Mouse (Mus musculus) midbrain, embryonic 11.5 days (tissue): ENCODE results near the gene Hacd1. TPM values are rescaled to one million over a fixed set of nuclear protein-coding genes. Genes with fewer than 3 reads are reported as not detected.
"Not testable (repeated sequence)": the region's sequence is repeated elsewhere in the genome, so short reads cannot be mapped to it uniquely, and the experiment has no call there.

Experiments
- ATAC-seq: fragments of 200-750 bp; cut with Nextera tagmentation; 2 replicates; pipeline ENCODE4 v1.8.0; 2017; ENCODE audit warnings: moderate TSS enrichment, moderate library complexity; ENCODE audit not compliant: low FRiP score
- DNase-seq: peaks from one replicate; pipeline ENCODE4 v3.0.0; 2015; ENCODE audit warnings: low spot score; ENCODE audit errors: missing footprints
- H3K27ac ChIP-seq: fragments of 300-500 bp; sonication (generic); 2 replicates; pipeline ENCODE4 v1.5.1; 2014; ENCODE audit warnings: low read depth, low read length
- H3K27me3 ChIP-seq: fragments of 300-500 bp; sonication (generic); 2 replicates; pipeline ENCODE4 v1.6.1; 2014; ENCODE audit warnings: mild to moderate bottlenecking, low read length, moderate library complexity, mixed read lengths; ENCODE audit not compliant: control insufficient read depth, insufficient read depth
- H3K36me3 ChIP-seq: fragments of 300-500 bp; sonication (generic); 2 replicates; pipeline ENCODE4 v1.6.1; 2014; ENCODE audit warnings: mild to moderate bottlenecking, low read length, moderate library complexity, mixed read lengths; ENCODE audit not compliant: control insufficient read depth, insufficient read depth
- H3K4me1 ChIP-seq: fragments of 300-500 bp; sonication (generic); 2 replicates; pipeline ENCODE4 v1.6.1; 2014; ENCODE audit warnings: low read length; ENCODE audit not compliant: control insufficient read depth, insufficient read depth
- H3K4me2 ChIP-seq: fragments of 300-500 bp; sonication (generic); 2 replicates; pipeline ENCODE4 v1.6.1; 2014; ENCODE audit warnings: mild to moderate bottlenecking, moderate library complexity
- H3K4me3 ChIP-seq: fragments of 300-500 bp; sonication (generic); 2 replicates; pipeline ENCODE4 v1.5.1; 2014; ENCODE audit warnings: low read depth, low read length
- H3K9ac ChIP-seq: fragments of 300-500 bp; sonication (generic); 2 replicates; pipeline ENCODE4 v1.6.1; 2014; ENCODE audit warnings: low read length
- H3K9me3 ChIP-seq: fragments of 300-500 bp; sonication (generic); 2 replicates; pipeline ENCODE4 v1.6.1; 2016; ENCODE audit warnings: low read length; ENCODE audit not compliant: control insufficient read depth
- WGBS: fragments of 180-500 bp; shearing (Covaris S2); extraction: QIAGEN DNeasy Blood & Tissue Kit; methylation state at CpG from one replicate; pipeline ENCODE4 v1.1.7; 2014; 5-methylcytosine and 5-hydroxymethylcytosine counted together
- polyA plus RNA-seq: library from polyadenylated mRNA; unstranded; fragments of >200 nt; fragmentation: Nextera tagmentation; extraction: Ambion mirVana; gene quantifications from 2 replicates; pipeline ENCODE4 v1.2.1, GENCODE M21; 2014

Hacd1 gene
- 43.9 and 46.3 TPM in 2 replicates for polyA plus RNA-seq

DNA sequence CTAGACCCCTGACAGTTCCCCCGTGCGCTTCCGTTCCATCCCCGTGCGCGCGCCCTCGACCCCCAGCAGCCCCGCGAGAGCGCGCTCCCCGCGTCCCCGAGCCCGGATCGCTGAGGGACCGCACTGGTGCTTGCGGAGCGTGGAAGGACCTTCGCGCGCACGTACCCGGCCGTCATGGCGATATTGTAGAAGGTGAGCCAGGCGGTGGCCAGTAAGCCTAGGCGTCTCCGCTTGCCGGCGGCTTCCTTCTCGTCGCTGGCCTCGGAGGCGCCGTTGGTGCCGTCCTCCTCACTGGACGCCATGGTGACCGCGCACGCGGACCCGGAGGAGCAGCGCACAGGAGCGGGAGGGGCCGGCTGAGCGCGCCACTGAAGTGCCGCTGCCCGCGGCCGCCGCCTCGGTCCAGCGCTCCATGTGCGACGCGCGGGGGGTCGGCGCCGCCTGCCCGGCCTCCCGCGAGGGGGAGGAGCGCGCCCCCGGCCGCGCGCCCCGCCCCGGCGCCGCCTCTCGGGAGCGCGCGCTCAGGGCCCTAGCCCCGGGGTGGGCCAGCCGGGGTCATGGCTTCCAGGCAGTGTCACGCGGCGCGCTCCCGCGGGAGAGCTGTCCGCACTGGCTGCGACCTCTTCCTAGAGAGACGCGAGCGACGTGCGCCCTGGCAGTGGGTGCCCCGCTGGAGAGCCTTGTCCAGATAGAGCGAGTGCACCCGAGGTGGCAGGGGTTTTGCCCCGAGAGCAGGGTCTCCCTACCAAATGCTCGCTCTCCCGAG, at the start of gene Hacd1:
Hacd1 (minus strand) TSS at position 570 of the 766 bp plus-strand sequence.
- Histone ChIP-seq H3K9me3 (no peaks in the 10 kb centered on the region), H3K9ac (peak within 1 kb of the TSS; percentile 74), H3K4me1 (no peaks in the 10 kb centered on the region), H3K4me3 (peak within 1 kb of the TSS; percentile 75), H3K27ac (peak within 1 kb of the TSS; percentile 81), H3K27me3 (no peaks in the 10 kb centered on the region), H3K4me2 (peak within 1 kb of the TSS; percentile 61), H3K36me3 (no peaks in the 10 kb centered on the region)
- under 1% methylated on average over 74 of the region's 101 CpGs for WGBS
- ATAC-seq (peak; percentile 88), DNase-seq (peak; percentile 99)

DNA sequence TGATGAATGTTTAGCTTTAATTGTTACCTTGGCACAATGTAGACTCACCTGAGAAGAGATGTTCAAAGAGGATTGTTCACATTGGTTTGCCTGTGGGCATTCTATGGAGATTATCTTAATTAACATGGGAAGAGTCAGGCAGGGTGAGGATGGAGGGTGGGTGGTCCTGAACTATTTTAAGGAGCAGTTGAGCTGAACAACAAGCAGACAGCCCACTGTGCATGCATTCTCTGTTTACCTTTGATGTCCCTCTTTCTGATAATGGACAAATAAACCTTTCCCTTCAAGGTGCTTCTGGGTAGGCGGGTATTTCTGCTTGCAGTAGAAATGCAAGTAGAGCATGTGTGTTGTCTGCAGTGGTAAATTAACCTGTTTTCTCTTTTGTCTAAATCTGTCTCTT, 48.0 kb upstream of the Hacd1 start:
- no peaks in the 10 kb centered on the region for H3K4me1 ChIP-seq
- no peak overlapping the region for H3K27ac ChIP-seq
- no peaks in the 10 kb centered on the region for H3K9me3 ChIP-seq
- no peaks in the 10 kb centered on the region for H3K36me3 ChIP-seq
- H3K4me2 ChIP-seq: no peak overlapping the region
- no peaks in the 10 kb centered on the region for H3K27me3 ChIP-seq
- H3K4me3 ChIP-seq: no peak overlapping the region
- 77% methylated on average over 1 of the region's 1 CpGs for WGBS
- H3K9ac ChIP-seq: no peak overlapping the region
- no peak for DNase-seq
- no peak for ATAC-seq

GRCm38 (mm10) chr2:14102603-14103002, 46.7 kb upstream of the Hacd1 start:
- no peak overlapping the region for H3K27ac ChIP-seq
- no peaks in the 10 kb centered on the region for H3K9me3 ChIP-seq
- no peaks in the 10 kb centered on the region for H3K4me1 ChIP-seq
- H3K27me3 ChIP-seq: no peaks in the 10 kb centered on the region
- H3K36me3 ChIP-seq: no peaks in the 10 kb centered on the region
- DNase-seq (no peak), ATAC-seq (no peak)
- H3K9ac ChIP-seq: no peak overlapping the region
- H3K4me3 ChIP-seq: no peak overlapping the region
- 95% methylated on average over 2 of the region's 2 CpGs for WGBS
- H3K4me2 ChIP-seq: no peak overlapping the region

DNA sequence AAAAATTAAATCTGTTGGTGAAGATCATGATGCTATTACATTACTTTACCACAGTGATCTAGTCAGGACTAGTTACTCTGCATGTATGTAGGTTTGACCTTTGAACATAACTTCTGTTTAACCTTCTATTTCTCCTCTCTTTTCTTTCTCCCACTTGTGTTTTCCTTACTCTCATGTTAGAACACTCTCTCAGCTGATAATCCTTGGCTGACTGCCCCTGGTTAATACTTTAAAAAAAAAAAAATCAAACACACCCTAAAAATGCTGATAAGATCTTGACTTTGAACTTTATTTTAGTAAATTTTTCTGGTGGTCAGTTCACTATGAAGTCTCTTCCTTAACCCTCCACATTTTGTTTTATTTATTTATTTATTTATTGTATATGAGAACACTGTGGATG, 44.6 kb upstream of the Hacd1 start:
- Histone ChIP-seq H3K4me1 (no peaks in the 10 kb centered on the region), H3K36me3 (no peaks in the 10 kb centered on the region), H3K9ac (no peak overlapping the region), H3K9me3 (no peaks in the 10 kb centered on the region), H3K4me3 (no peak overlapping the region), H3K4me2 (no peak overlapping the region), H3K27ac (no peak overlapping the region), H3K27me3 (no peaks in the 10 kb centered on the region)
- ATAC-seq: no peak
- DNase-seq: no peak

DNA sequence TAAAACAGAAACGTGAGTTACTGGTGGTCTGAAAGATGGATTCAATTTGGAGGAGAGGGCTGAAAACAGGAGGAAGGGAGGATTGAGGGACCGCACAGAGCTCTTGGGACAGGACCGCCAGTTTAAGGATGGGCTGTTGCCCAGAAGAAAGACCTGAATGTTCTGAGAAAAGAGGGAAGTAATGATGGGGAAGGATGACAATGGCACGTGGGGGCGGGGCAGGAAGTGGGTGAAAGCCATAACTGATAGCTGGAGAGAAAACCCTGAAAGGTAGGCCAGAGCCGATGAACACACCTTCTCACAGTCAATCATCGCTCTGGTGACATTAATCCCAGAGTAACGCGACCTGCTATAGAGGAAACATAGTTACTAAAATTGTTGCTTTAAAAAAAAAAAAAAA, 22.6 kb upstream of the Hacd1 start:
- H3K27ac ChIP-seq, DNase-seq, H3K4me3 ChIP-seq, ATAC-seq, H3K9ac ChIP-seq, H3K27me3 ChIP-seq, H3K9me3 ChIP-seq, H3K36me3 ChIP-seq, H3K4me2 ChIP-seq: not testable (repeated sequence)
- peaks cover 10% of the 10 kb centered on the region for H3K4me1 ChIP-seq
- WGBS: 89% methylated on average over 8 of the region's 9 CpGs

GRCm38 (mm10) chr2:14074221-14074901, 18.4 kb upstream of the Hacd1 start:
- Histone ChIP-seq H3K27me3 (no peaks in the 10 kb centered on the region), H3K4me2 (peak overlapping the region; percentile 68), H3K4me1 (peaks cover 15% of the 10 kb centered on the region), H3K9me3 (no peaks in the 10 kb centered on the region), H3K36me3 (no peaks in the 10 kb centered on the region), H3K27ac (peak overlapping the region; percentile 76), H3K4me3 (peak overlapping the region; percentile 86), H3K9ac (peak overlapping the region; percentile 85)
- peak; percentile 98 for DNase-seq
- WGBS: under 1% methylated on average over 32 of the region's 38 CpGs
- ATAC-seq: peak; percentile 45; the same call in 1 of the 2 replicates

- WGBS: under 1% methylated on average over 48 of the region's 50 CpGs
- H3K4me1 ChIP-seq: peaks cover 15% of the 10 kb centered on the region
- H3K9me3 ChIP-seq: no peaks in the 10 kb centered on the region
- peak within 1 kb of the TSS; percentile 68 for H3K4me2 ChIP-seq
- peak within 1 kb of the TSS; percentile 86 for H3K4me3 ChIP-seq
- peak within 1 kb of the TSS; percentile 76 for H3K27ac ChIP-seq
- ATAC-seq: peak; percentile 98
- H3K9ac ChIP-seq: peak within 1 kb of the TSS; percentile 85
- peak; percentile 99 for DNase-seq
- H3K27me3 ChIP-seq: no peaks in the 10 kb centered on the region
- no peaks in the 10 kb centered on the region for H3K36me3 ChIP-seq
These were observed 17.7 kb upstream of the Hacd1 start, which contains the start of gene Stam for GRCm38 (mm10) chr2:14073362-14074220. Gene Stam, plus strand, starts transcription at chr2:14074098.

GRCm38 (mm10) chr2:14073008-14073361, 17.1 kb upstream of the Hacd1 start:
- ATAC-seq: no peak
- no peaks in the 10 kb centered on the region for H3K27me3 ChIP-seq
- H3K9me3 ChIP-seq: no peaks in the 10 kb centered on the region
- H3K4me3 ChIP-seq: peak overlapping the region; percentile 86
- 24% methylated on average over 8 of the region's 8 CpGs for WGBS
- H3K4me2 ChIP-seq: peak overlapping the region; percentile 68
- peak overlapping the region; percentile 85 for H3K9ac ChIP-seq
- DNase-seq: no peak
- H3K27ac ChIP-seq: peak overlapping the region; percentile 76
- H3K36me3 ChIP-seq: no peaks in the 10 kb centered on the region
- peaks cover 15% of the 10 kb centered on the region for H3K4me1 ChIP-seq
